Mouse (Mus musculus): ENCODE results near the gene Rad21l.
A peak's percentile ranks its signal among the peaks of the same experiment; 100 is the strongest.

Rad21l gene

DNA sequence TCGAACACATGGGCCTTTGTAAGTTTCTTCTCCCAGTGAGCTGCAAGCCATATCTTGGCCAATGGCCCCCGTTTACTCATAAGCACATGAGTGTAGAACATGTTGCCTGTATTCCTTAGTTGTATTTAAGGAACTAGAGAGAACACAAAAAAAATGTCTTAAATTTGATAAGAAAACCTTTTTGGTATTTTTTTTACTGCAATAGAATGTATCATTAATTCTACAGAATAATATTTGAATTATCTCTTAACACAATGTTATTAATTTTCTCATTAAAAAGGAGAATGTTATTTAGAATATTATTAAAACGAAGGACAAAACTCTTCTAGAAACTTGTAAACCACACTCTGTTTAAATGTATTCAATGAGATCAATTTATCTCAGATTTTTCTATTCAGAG is at the start of gene Rad21l:
Rad21l (minus strand) TSS at position 101 of the 400 bp plus-strand sequence.
- no peak for DNase-seq (ENCODE audit: low spot score)

GRCm38 (mm10) chr2:151716318-151717055 is 48.2 kb upstream of the Rad21l start:
- DNase-seq (ENCODE audit: low spot score), result no peak

- no peak for DNase-seq (ENCODE audit: low spot score)
Observed at GRCm38 (mm10) chr2:151715526-151715925, 47.2 kb upstream of the Rad21l start.

GRCm38 (mm10) chr2:151712647-151713046 is 44.3 kb upstream of the Rad21l start:
- DNase-seq (ENCODE audit: low spot score), result peak; percentile 36

- no peak for DNase-seq (ENCODE audit: low spot score)
Observed at GRCm38 (mm10) chr2:151702851-151703190, 34.5 kb upstream of the Rad21l start.

DNA sequence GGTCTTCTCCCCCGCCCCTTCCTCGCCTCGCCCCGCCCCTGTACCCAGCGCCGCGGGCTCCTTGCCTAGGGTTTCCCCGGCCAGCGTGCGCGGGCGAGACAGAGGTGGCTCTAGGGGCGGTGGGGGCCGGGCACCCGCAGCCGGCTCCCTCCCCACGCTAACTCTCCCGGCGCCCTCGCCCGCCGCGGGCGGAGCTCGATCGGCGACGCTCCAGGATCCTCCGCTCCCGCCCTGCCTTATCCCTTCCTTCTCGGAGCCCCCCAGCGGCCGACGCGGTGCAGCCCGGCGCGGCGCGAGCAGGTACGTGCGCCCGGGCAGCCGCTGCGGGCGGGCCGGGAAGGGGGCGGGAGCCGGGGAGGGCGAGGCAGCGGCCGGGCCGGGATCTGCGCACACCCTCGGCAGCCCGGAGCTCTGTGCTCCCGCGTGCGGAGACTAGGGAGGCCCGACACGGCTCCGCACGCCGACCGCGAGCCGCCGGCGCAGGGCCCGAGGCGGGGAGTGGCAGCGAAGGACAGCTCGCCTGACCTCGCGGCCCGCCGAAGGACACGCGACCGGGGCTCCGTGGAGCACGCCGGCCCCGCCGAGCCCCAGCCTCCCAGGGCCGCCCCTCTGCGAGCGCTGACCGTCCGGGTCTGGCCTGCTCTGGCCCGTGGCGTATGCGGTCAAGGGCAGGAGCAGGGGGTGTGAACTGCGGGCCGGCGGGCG is 34.0 kb upstream of the Rad21l start:
- DNase-seq (ENCODE audit: low spot score), result peak; percentile 61

DNA sequence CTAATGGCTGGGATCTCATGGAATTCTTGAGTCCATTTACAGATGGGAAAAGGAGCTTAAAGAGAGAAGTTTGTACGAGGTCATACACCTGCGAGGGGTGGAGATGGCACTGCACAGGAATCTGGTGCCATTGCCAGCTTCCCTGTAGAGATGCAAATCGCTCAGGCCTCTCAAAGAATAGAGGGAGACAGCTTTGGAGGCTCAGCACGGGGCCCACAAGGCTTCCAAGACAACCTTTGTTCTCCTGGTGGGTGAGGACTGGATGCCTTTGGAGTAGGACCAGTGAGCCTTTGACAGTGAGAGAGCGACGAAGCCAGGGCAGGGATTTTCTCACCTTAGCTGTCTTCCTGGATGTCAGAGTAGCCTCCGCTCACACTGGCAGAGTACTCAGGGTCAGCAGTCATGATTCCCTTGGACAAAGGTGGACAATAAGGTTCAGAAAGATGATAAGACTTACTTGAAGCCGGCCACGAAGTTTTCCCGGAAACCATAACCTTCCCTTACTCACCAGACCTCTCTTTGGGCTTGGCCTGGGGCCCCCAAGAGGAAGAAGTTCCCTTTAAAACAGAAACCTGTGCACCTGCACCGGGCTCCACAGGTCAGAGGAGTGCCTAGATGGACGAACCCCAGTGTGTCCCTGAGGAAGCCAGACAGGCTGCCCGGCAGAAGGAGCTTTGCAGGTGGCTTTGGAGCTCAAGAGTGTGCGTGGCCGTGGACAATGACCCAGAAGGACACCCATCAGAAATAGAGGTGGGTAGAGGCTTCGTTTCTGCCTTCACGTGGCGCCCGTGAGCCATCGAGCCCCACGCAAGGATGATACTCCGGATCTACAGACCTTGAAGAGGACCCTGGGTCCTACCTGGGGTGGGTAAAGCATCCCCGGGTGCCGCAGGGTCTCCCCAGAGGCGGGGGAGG is 33.2 kb upstream of the Rad21l start, which contains the start of gene Tmem74b:
Tmem74b (plus strand) TSS at position 778 of the 915 bp plus-strand sequence.
- no peak for DNase-seq (ENCODE audit: low spot score)

- no peak for DNase-seq (ENCODE audit: low spot score)
Observed at GRCm38 (mm10) chr2:151682976-151683375, 14.6 kb upstream of the Rad21l start.

DNA sequence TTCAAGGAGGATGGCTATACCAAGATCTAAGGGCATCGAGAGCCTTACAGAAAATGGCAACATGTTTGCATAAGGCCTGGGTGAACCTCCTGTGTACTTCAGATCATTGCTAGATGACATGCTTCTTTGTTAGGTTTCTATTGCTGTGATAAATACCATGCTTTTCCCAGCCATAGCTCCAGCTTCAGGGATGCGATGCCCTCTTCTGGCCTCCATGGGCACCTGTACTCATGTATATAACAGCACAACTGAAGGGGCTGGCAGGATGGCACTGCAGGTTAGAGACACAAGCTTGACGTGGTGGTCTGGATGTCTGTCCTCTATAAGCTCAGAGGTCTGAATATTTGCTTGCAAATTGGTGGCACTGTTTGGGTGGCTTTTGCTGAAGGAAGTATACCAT is 14.0 kb upstream of the Rad21l start:
- no peak for DNase-seq (ENCODE audit: low spot score)

DNA sequence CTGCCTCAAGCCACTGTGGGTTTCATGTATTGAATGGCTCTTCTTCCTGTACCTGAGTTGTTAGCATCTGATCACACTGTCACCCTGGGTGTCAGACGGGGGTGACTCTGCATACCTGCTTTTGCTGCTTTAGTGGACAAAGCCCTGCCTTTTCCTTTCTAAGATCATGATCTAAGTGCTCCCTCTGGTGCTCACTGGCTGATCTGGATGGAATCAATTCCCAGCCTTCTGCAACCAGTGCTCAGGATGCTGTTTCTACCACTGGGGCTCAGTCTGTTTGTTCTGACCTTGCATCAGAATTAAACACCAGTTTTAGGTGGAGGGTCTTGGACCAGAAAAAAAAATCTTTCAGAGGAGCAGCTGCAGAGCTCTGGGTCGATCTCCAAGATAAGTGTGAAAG is 7.9 kb upstream of the Rad21l start:
- DNase-seq (ENCODE audit: low spot score), result no peak

DNA sequence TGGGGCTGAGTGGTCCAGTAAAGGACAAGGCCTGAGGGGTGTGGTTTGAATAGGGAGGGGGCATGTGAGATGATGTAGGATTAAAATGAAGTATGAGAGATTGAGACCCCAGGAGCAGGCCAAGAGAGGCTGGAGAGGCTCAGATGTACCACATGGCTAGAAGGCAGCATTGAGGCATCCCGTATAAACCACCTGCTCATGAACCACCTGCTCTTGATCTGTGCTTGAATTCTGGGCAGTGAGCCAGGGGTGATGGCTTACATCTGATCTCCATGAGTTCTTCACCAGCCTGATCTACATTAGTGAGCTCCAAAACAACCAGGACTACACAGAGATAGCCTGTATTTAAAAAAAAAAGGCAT is 2.6 kb upstream of the Rad21l start:
- DNase-seq (ENCODE audit: low spot score), result no peak

GRCm38 (mm10) chr2:151670026-151670967 is 2.0 kb upstream of the Rad21l start:
- no peak for DNase-seq (ENCODE audit: low spot score)

- no peak for DNase-seq (ENCODE audit: low spot score)
Observed at GRCm38 (mm10) chr2:151652053-151652452, 16.3 kb downstream of the Rad21l start.

GRCm38 (mm10) chr2:151636015-151636402 is 32.3 kb downstream of the Rad21l start:
- no peak for DNase-seq (ENCODE audit: low spot score)

DNA sequence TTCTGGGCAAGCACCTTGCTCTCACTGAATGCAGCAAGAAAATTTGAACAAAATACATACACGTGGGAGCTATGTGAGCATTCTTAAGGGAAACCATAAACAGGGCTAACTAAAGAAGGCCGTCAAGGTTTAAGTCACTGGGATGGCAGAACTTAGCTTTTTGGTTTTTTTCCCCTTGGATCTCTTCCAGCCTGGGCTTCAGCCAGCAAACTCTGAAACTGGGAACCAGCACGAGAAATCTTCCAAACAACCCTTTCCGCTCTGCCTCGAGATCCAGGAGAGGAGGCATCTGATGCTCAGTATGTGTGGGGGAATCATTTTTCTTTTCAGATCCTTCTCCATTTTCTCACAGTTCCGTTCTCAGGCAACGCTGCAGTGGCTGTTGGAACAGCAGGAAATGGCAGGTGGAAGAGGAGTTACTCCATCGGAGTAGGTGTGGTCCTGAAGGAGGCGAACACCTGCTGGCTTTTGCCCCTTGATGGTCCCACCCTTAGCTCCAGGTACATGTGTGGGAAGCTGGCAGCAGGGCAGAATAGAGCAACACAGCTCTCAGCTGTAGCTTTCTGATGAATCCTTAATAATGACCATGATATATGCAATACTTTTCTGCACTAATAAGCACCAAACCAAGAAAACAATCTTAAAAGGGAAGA is 32.8 kb downstream of the Rad21l start:
- DNase-seq (ENCODE audit: low spot score), result no peak

DNA sequence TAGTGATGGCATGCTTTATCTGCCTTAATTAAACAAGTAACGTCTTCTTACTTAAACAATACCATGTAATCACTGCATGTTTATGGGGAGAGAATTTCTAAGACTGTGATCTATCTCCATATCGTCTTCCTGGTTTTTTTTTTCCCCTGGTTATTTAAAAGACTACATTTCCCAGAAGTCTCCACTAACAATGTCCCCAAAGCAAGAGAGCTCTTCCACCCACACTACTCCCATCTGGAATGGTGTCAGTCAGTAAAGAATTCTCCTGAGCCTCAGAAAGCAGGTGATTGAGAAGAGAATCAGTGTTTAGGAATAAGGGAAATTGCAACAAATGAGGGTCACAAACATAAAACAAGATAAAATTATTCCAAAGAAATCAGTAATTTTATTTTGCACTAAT is 33.4 kb downstream of the Rad21l start:
- DNase-seq (ENCODE audit: low spot score), result no peak

GRCm38 (mm10) chr2:151632982-151633381 is 35.4 kb downstream of the Rad21l start:
- no peak for DNase-seq (ENCODE audit: low spot score)

DNA sequence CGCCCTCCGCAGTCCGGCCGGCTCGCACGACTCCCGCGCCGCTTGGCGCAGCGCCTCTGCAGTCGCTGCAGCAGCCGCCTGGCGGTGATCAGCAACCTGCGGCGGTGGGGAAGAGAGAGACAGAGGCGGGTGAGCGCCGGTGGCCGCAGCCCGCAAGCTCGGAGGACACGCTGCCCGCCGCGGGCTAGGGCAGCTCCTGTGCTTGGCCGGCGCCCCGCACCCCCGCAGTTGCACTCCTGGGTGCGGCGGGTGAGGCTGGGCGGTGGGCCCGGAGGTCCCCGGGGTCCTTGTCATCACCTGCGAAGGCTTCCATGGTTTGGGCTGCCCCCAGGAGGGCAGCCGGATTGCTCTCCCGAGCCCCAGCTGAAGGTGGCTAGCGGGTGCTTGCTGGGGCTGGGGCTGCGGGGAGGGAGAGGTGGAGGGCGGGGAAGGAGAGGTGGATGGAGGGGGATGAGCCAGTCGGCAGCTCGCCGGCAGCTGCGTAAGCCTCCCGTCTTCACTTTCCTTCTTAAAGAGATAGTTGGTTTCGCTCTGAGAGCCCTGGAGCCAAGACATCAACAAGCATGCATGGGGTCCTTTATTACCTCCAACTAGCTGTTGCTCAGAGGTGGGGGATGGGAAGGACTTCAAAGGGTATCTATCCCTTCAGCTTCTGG is 36.0 kb downstream of the Rad21l start, which contains the start of gene Snph:
Snph (minus strand) TSS at position 435 of the 656 bp plus-strand sequence.
- peak; percentile 65 for DNase-seq (ENCODE audit: low spot score)

- no peak for DNase-seq (ENCODE audit: low spot score)
Observed at GRCm38 (mm10) chr2:151631406-151632158, 36.8 kb downstream of the Rad21l start.

GRCm38 (mm10) chr2:151629310-151629709 is 39.0 kb downstream of the Rad21l start:
- DNase-seq (ENCODE audit: low spot score), result no peak
